Mouse (Mus musculus) spleen, adult 2 months (tissue): ENCODE measurements at regions not wholly inside any gene's neighbourhood (a gene's known extent, or its start where the extent isn't known, plus 50 kb on each side); places are given as distances from the start of the nearest gene placed in this dataset.

Experiments used
- DNase-seq, 2 experiments: peaks; one replicate each; pipeline versions ENCODE4 v3.0.0 to v3.0.0-alpha.2; 2012 to 2021; ENCODE audit warnings: low spot score in 2 of 2, low read depth in 1 of 2
- H3K27ac ChIP-seq: fragments of 200-500 bp; 2 replicates; pipeline ENCODE4 v1.5.1; 2012; ENCODE audit warnings: low read length, inconsistent platforms; ENCODE audit not compliant: insufficient read depth
- H3K27me3 ChIP-seq: fragments of 200-500 bp; 2 replicates; pipeline ENCODE4 v1.6.1; 2012; ENCODE audit warnings: mild to moderate bottlenecking, moderate library complexity, low read length, inconsistent platforms; ENCODE audit not compliant: control insufficient read depth, insufficient read depth
- H3K36me3 ChIP-seq: fragments of 200-500 bp; 2 replicates; pipeline ENCODE4 v1.6.1; 2012; ENCODE audit warnings: mild to moderate bottlenecking, low read length, inconsistent platforms; ENCODE audit not compliant: control insufficient read depth, insufficient read depth
- H3K4me1 ChIP-seq: fragments of 200-500 bp; 2 replicates; pipeline ENCODE4 v1.6.1; 2011; ENCODE audit warnings: inconsistent platforms; ENCODE audit not compliant: control insufficient read depth, insufficient read depth, insufficient read length
- H3K4me3 ChIP-seq: fragments of 200-500 bp; 2 replicates; pipeline ENCODE4 v1.5.1; 2011; ENCODE audit warnings: mild to moderate bottlenecking, inconsistent platforms; ENCODE audit not compliant: insufficient read depth, insufficient read length; ENCODE audit errors: extremely low read depth
- CTCF ChIP-seq: fragments of 200-500 bp; IDR thresholded peaks from 2 replicates; pipeline ENCODE4 v1.5.1; 2011; ENCODE audit warnings: mild to moderate bottlenecking, inconsistent platforms; ENCODE audit not compliant: insufficient read depth, insufficient read length, insufficient replicate concordance; ENCODE audit errors: extremely low read depth
- POLR2A ChIP-seq: fragments of 200-500 bp; IDR thresholded peaks from 2 replicates; pipeline ENCODE4 v1.6.1; 2011; ENCODE audit warnings: low read depth, low read length, inconsistent platforms
- WGBS: fragments of 180-500 bp; shearing (Covaris S2); methylation state at CpG from one replicate; pipeline ENCODE4 v1.1.7; 2018; 5-methylcytosine and 5-hydroxymethylcytosine counted together

DNA sequence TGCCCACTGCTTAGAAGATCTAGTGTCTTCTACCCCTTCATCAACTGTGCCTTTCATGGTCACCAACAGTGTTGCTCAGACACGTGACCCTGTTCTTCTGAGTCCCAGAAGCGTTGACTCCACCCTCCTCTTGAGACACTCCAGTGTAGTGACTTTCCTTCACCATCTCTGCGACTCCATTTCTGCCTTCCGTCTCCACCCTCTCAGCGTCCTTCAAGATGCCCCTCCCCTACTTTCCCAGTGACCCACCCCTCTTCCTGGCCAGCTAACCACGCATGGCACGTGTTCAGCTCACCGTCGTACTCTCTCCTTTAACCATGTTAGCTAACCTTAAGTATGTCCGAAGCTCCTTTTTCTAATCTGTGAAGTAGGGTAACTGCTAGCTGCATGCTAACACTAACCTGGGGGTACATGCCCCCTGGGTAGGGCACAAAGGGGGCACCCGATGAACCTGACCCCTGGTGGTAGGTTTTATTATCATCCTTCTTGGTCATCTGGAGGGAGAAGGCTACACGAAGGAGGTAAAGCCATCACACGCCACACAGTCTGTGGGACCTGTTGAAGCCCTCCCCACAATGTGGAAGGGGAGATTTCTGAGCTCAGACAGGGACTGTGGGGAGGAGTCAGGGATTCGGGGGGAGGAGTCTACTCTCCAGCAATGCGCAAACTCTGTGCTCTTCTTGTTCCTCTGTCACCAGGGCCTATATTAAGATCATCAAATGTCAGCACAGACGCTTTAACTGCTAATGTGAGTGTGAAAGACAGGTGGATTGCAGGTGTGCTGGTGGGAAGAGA, 139.0 kb upstream of the Mvb12b start:
- no peak for TF ChIP-seq POLR2A
- no peak for TF ChIP-seq CTCF
- DNase-seq: no peak
- WGBS: 68% methylated on average over 16 of the region's 16 CpGs
- Histone ChIP-seq H3K27ac (no peak overlapping the region), H3K36me3 (no peaks in the 10 kb centered on the region), H3K4me1 (no peaks in the 10 kb centered on the region), H3K4me3 (no peak overlapping the region), H3K27me3 (no peaks in the 10 kb centered on the region)

DNA sequence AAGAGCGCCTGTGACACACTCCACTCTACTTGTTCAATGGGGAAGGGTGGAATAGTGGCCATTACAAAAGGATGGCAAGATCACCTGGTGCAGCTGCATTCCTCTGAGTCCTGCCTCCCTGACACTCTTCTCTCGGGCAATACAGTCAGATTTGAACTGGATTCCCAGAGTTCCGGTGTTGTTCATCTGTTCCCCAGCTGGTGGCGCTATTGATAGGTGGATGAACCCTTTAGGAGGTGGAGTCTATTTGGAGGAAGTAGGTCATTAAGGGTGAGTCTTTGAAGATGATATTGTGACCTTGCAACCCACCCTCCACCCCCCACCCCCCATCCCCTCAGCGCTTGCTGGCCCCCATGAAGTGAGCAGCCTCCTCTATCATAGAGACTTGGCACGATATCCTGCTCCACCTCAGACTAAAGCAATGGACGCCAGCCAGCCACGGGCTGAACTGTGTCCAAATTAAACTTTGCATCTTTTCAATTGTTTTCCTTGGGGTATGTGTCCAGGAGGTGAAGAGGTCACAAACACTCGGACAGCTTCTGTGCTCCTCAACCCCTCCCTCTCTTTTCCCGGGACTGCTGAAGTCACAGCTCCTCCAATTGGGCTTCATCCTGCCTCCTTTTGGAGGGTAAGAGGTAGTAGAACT, 138.1 kb upstream of the Mvb12b start:
- TF ChIP-seq POLR2A (no peak), CTCF (no peak)
- peak in 1 of 2 experiments; percentile 16 for DNase-seq
- Histone ChIP-seq H3K27ac (no peak overlapping the region), H3K4me3 (no peak overlapping the region), H3K4me1 (no peaks in the 10 kb centered on the region), H3K27me3 (no peaks in the 10 kb centered on the region), H3K36me3 (no peaks in the 10 kb centered on the region)
- WGBS: 73% methylated on average over 10 of the region's 10 CpGs

DNA sequence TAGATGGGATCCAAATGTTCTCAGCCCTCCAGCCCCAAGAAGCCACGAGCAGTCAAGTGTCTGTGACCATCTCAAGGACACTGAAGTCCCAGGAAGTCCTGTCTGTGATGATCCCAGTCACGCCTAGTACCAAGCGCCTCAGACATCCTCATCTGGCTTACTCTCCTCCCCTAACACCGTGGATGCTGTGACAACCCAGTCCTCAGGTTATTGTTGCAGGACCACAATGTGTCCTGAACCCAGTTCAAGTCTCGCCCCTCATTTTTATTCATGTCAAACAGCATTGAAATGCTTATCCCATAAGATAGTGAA, 129.4 kb upstream of the Mvb12b start:
- H3K4me1 ChIP-seq: no peaks in the 10 kb centered on the region
- TF ChIP-seq CTCF (no peak), POLR2A (no peak)
- H3K4me3 ChIP-seq: no peak overlapping the region
- DNase-seq: no peak
- no peaks in the 10 kb centered on the region for H3K36me3 ChIP-seq
- H3K27me3 ChIP-seq: no peaks in the 10 kb centered on the region
- no peak overlapping the region for H3K27ac ChIP-seq
- 74% methylated on average over 5 of the region's 5 CpGs for WGBS

DNA sequence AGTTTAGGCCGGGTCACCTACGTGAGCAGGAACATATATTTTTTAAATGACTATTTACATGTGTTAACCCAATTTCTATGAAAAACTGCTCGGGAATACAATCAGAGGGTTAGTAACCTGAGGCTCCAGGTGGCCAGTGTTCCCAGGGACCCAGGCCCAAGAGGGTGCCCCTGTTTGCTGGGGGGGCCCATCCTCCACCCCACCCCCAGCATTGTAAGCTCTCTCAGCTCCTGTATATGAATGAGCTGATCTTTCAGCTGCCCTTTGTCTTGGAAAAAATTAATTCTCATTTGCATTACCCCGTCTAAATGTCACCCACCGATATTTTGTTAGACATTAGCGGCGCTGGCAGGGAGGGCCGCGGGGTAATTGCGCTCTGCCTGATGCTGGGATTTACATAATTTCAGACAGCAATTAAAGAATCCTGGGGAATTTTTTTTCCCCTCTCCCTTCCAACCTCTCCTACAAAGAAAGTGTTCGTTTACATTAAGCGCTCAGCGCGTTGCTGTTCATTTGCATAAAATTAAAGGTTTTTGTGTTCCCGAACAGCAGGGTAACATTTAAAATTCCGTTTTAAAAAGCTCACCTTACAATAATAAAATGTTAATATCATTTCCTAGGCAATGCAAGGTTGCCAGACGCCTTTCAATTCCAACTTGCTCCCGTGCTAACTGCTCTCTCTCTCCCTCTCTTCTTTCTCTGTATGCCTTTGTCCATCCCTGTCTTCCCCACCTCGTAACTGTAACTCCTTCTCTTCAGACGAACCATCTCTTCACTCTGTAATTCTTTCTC, 128.8 kb upstream of the Mvb12b start:
- WGBS: 77% methylated on average over 20 of the region's 20 CpGs
- Histone ChIP-seq H3K4me3 (no peak overlapping the region), H3K36me3 (no peaks in the 10 kb centered on the region), H3K27me3 (no peaks in the 10 kb centered on the region), H3K27ac (no peak overlapping the region), H3K4me1 (no peaks in the 10 kb centered on the region)
- DNase-seq: no peak
- TF ChIP-seq CTCF (no peak), POLR2A (no peak)

DNA sequence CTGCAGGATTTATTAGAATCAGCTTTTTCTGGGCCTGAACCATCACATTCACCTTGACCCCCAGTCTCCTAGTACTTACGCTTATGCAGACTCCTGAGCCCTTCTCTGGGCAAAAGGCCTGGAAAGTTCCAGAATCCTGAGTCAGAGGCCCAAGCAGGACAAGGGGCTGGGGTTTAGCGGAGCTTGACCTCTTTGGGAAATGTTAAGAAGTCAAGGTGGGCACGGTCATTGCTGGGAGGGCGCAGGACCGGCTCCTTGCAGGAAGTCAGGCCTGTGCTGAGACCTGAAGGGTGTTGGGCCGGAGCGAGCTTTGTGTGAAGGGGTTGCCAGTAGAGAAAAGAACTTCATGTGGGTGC, 127.9 kb upstream of the Mvb12b start:
- 94% methylated on average over 7 of the region's 7 CpGs for WGBS
- H3K4me3 ChIP-seq: no peak overlapping the region
- H3K4me1 ChIP-seq: no peaks in the 10 kb centered on the region
- no peak overlapping the region for H3K27ac ChIP-seq
- no peak for DNase-seq
- no peaks in the 10 kb centered on the region for H3K36me3 ChIP-seq
- TF ChIP-seq CTCF: no peak
- no peak for TF ChIP-seq POLR2A
- no peaks in the 10 kb centered on the region for H3K27me3 ChIP-seq

DNA sequence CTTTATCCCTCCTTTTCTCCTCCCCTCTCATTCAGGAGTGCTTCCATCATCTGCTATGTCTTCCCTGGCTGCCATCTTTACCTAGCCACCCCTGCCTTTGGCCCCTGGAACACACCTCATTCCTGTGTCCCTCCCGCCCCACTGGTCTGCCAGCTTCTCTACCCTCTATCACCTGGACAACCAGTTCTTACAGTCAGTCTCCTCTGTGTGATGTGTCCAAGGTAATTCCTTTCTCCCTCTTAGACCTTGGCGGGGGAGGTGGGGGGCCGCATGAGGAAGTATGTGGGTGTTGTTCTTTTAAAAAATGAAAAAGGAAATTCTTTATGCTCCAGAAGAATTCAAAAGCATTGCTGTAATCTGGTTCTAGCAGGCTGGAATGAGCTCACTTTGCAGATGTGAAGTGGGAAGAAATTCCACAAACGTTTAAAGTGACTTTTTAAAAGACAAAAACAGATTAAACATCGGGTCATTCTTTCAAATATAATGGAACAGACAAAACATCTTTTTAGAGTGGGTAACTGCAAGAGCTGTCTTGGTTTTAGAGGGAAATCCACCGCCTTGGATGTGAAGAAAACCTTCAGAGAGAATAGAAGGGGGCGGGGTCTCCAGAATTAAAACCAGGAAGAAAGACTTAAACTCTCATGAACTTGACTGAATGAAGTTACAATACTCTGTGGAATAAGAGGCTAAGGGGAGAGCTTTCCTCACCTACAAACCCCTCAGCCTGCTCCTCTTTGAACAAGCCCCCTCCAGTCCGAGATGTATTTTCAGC, 127.3 kb upstream of the Mvb12b start:
- Histone ChIP-seq H3K4me1 (no peaks in the 10 kb centered on the region), H3K36me3 (no peaks in the 10 kb centered on the region), H3K27me3 (no peaks in the 10 kb centered on the region), H3K27ac (no peak overlapping the region), H3K4me3 (no peak overlapping the region)
- DNase-seq: no peak
- 79% methylated on average over 8 of the region's 8 CpGs for WGBS
- TF ChIP-seq POLR2A (no peak), CTCF (no peak)

DNA sequence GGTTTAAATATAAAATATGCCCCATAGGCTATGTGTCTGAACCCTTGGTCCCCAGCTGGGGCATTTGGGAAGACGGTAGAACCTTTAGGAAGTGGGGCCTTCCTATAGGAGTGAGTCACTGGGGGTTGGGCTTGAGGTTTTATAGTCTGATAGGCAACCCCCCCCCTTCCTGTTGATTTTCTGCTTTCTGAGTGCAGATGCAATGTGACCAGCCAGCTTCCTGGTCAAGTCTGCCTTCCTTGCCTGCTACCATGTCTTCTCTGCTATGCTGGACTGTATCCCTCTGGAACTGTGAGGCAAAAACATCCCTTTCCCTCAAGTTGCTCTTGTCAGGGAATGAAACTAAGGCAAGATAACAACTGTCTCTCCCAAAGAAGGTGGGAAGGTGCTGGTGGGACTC, 122.4 kb upstream of the Mvb12b start:
- Histone ChIP-seq H3K4me1 (no peaks in the 10 kb centered on the region), H3K36me3 (no peaks in the 10 kb centered on the region), H3K4me3 (no peak overlapping the region), H3K27ac (no peak overlapping the region), H3K27me3 (no peaks in the 10 kb centered on the region)
- TF ChIP-seq POLR2A: no peak
- TF ChIP-seq CTCF: no peak
- 38% methylated on average over 1 of the region's 1 CpGs for WGBS
- no peak for DNase-seq
